Mouse (Mus musculus) layer of hippocampus, postnatal 25 days (tissue): ENCODE data around the gene Pcx. TPM values are rescaled to one million over a fixed set of nuclear protein-coding genes. Genes with fewer than 3 reads are reported as not detected.

Experiments
- DNase-seq, 2 experiments: peaks; one replicate each; pipeline ENCODE4 v3.0.0; 2022; ENCODE audit warnings: mixed read lengths in 2 of 2, low spot score in 1 of 2; ENCODE audit errors: extremely low spot score in 1 of 2
- total RNA-seq, 2 experiments: library from RNA; stranded (reverse); gene quantifications; 2 replicates each; pipeline ENCODE4 v1.2.3; 2021

Gene Pcx
- total RNA-seq, 2 experiments from 2014 or later: 66.6 to 70.6 TPM

DNA sequence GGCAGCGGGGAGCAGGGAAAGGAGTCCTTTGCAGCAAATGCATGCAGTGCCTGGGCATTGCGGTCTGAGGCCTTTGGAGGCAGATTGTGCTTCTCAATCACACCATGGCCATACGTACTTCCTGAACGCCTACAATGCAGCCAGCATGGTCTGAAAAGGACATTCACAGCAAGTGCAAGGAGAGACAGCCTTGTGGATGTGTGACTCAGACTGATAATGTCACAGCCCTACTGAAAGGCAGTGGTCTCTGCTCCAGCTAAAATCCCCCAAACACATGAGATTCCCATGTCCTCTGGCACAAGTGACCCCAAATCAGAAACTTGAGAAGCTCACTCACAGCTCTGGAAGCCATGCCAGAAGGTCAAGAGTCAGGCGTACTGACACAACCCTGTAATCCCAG is 14.5 kb upstream of the Pcx start:
- no peak for DNase-seq

DNA sequence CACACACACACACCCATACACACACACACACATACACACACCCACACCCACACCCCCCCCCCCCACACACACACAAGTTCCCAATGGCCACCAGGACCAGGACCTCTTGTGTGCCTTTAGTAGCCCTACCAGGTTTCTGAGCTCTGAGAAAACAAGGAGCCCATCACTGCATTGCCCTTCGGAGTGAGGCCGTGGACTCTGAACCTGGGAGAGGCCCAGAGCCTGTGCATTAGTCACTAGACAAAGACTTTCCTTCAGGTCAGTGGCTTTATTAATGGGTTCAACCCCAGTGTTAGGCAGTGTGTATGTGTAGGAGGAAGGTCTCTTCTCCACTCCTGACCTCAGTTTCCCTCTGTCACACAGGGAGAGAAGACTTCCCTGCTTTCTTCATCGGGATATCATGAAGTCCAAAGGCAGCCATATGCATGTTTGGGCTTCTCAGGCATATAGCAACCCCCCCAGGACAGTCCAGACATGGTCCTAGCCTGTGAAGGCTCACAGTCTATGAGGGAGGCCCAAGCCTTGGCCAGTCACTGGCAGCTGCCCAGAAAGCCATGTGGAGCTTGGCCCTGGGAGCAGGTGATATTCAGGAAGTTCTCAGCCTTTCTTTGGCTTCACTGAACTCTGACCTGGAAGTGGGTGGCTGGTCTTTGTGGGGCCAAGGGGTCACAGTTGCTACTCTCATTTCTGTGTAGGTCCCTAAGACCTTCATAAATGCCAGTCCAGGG is 13.6 kb upstream of the Pcx start:
- DNase-seq: no peak

DNA sequence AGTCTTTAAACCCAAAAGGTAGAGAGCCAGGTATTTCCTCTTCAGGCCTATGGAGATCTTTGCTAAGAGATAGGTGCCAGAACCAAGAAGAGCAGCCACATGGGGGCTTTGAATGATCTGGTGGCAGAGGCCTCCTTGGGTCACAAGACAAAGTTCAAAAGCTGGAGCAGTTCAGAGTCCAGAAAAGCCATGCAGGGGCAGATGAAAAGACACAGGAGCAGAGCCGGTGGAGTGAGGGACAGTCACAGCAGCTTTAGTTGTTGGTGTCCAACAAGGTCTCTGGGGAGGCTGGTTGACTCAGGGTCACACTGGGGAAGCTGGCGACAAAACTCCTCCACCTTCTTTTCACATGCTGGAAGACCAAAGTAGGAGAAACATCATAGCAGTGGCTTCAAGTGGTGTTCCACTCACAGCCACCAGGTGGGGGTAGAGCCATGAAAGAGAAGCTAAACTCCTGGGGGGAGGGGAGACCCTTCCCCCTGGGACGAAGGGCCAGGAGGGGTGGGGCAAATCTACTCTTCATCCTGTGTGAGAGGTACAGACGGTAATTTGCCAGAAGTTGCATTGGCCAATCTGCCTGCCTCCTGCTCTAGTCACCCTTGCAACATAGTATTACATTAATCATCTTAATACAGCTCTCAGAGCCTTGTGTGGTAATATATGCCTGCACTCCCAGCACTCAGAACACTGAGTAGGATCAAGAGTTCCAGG is 12.9 kb upstream of the Pcx start:
- peak; percentile 73 to 85 for DNase-seq

DNA sequence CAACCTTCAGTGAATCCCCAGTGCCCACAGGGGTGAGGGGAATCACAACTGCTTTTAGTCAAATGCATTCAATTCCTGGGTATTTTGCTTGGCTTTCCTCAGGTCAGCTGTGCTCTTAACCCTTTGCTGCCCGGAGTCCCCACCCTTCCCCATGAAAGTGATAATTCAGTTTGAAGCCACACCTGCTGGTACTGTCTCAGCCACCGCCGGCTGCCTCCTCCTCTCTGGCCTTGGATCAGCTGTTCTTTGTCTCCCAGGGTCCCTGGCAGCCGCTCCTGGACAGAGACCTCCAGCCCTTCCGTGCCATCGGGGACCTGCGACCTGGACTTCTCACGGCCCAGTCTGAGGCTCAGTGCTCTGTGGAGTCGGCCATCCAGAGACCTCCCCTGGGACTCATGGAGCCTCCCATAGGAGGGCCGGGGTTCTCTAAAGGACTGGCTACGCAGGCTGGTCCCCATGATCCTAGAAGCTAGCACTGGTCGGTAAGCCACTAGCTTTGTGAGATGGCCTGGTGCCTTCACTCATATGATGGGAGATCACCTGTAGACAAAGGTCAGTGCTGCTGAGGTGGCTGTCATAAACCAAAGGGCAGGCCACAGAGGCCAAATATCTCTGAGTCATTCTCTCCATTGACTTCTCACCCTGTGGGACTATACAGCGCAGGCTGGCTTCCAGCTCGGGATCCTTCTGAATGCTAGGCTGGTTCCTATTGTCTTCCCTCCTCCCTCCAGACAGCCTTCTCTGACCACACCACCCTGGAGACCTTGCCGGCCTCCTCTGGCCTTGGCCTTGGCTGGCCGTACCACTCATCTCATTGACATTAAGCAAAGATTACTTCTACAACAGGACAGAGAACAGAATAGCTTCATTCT is 12.0 kb upstream of the Pcx start, which contains the start of gene 2010003K11Rik:
2010003K11Rik (minus strand) TSS at position 522 of the 872 bp plus-strand sequence.
- no peak for DNase-seq

DNA sequence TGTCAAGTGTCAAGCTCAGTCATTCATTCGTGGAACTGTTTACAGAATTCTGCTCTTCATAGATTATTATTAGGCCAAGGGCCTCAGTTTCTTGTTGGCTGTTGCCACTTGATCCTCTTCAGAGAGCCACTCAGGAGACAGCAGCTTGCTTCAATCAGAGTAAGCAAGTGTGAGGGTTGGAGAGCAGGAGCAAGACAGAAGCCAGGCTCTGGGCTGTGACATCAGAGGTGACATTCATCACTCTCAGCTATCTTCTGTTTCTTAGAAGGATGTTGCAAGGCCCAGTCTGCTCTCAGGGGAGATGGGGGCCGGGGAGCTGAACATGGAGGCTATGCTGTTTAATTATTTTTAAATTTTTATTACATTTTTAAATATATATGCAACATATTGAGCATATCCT is 7.6 kb upstream of the Pcx start:
- DNase-seq: no peak

DNA sequence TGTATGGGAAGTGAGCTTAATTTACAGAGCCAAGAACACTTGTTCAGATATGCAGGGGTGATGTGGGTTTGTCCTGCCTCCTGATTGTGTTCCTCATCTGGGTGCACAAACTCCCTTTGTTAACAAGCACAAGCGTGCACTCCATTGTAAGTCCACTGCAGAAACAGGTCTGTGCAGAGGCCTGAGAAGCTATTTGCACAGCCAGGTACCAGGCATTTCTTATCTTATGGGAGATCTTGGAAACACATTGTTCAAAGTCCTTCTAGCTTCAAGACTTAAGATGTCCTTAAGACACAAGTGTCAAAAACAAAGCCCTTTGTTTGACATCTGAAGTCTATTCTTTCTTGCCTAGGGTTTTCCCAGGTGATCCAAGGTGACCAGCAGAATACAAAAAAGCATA is 5.4 kb upstream of the Pcx start:
- DNase-seq: no peak

DNA sequence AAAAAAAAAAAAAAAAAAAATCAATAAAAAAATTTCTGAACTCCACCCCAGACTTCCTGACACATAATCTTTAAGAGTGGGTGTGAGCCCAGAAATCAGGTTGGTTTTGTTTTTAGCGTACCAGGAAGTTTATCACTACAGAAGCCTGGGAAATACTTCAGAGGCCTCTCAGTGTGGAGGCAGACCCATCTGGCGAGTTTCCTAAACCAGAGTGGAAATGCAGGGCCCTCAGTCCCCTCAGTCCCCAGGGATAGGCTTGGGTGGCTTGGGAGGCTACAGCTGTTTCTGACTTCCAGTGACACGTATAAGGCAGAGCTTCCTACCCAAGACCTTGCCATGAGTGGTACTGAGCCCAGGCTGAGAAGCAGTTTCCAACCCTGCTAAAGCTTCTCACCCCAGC is 2.5 kb upstream of the Pcx start:
- no peak for DNase-seq

DNA sequence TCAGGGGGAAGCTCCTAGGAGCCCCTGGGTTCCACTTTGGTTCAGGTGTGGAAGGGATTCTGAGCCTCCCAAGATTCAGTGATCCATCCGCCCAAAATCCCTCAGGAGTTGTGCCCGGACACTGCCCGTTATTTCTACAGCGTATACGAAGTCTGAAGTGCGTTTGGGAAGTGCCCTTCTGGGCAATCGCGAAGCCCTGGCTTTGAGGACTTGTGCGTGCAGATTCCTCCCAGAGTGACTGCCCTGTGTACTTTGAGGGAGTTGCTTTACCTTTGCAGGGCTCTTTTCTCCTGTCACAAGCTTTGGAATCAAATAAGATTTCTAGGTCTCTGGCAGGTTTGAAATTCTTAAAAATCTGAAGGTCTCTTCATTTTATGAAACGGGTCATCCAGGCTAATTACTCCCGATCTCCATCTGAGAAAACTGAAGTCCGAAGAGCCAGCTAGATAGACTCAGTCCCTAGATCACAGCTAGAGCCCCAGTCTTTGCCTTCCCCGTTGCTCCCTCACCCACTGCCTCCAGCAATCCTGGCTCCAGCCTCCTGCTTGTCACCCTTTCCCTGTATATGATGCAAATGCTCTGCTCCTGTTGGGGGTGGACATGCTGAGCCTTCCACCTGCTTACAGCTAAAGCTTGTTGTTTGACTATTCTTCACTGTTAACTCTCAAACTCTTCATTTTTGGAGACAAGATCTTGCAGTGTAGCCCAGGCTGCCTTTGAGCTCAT is 1.0 kb downstream of the Pcx start:
- DNase-seq: no peak

DNA sequence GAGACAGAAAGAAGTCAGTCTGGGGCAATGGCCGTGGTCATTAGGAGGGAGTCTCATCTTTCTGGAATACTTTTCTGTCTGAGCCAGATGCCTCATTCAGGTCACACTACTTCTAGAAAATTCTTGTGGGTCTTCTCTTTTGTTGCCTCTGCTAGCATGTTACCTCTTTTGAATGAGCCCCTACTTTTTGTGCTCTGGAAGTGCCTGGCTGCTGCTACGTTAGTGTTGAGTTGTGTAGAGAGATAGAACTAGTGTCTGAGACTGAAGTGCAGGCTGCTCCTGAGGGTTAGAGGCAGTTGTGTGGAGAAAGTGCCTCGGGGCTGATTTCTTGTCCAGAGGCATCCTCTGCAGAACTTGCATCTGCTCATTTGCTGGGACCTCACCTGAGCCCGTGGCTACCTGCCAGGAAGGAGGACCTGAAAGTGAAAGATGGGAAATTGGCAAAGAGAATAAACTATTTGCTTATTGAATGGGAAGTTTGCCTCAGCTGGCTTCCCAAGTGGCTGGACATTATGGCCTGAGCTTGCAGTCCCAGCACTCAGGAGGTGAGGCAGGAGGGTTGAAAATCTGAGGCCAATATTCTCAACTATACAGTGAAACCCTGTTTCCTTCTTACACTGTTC is 3.1 kb downstream of the Pcx start:
- DNase-seq: no peak

DNA sequence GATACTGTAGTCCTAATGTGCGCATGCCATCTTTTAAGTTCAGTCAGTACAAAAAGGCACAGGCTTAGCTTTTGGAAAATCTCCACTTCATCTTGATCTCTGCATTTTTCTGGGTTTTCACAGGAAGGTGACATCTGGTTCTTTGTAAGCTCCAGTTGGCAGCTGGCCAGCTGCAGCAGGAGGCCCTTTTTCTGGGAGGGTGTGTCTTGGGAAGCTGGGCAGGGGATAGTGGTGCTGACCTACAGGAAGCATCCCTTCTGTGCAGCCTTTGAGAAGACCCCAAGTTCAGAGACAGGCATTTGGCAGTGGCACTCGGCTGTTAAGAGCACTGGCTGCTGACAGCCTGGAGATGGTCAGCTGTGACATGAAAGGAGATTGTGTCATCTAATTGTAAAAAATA is 5.5 kb downstream of the Pcx start:
- no peak for DNase-seq

DNA sequence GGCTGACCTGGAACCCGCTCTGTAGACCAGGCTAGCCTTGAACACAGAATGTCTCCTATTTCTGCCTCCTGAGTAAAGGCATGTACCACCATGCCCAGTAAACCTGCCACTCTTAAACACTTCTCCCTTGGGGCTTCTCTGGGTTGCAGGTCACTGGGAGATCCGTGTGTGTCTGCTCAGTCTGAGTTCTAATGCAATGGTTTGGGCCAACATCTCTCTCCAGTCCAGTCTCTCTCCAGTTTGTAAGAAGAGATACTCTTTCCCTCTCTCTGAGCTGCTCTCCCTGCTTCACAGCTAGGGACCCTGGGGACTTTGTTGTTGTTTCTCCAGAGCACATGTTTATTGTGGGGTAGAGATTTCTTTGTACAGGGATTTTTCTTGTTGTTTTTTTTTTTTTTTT is 6.0 kb downstream of the Pcx start:
- DNase-seq: no peak

DNA sequence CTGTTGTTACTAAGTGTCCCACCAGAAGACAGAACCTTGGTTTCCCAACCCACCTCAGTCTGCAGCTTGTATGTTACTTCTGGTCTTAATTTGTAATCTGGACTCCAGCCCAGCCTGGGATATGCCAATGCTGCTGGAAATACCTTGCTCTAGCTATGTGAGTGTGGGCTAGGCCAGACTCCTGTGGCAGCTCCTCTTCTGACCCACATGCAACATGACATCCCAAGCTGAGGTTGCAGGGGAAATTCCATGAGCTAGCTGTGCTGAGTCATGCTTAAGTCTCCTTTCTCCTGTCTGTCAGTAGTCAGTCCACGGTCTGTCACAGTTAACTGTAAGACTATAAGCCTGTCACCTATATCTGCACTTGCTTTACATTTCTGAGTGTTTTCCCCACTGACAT is 7.2 kb downstream of the Pcx start:
- DNase-seq: no peak

DNA sequence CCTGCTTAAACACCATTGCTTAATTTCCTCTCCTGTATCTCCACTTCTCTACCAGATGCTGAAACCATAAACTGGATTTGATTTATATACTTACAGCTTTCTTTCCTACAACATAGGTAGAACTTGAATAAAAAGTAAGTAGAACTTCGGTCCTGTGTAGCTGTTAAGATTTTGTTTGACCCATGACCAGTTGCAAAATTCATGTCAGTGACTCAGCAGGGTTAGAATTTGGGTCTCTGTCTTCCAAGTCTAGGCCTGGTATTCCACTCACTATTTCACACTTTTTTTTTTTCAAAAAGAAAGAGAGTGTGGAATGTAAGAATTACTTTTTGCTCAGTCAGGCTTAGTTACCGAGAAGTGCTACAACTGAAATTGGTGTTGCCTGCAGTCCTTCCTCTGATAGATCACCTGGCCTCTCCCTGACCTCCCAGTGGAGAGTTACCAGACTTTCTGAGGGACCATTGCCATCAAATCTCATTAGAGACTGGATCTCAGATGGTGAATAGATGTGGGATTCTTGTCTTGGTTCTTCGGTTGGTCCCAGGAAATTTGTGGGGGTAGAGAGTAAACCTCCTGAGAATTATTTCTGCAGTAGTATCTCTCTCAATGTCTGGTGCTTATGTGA is 11.3 kb downstream of the Pcx start:
- no peak for DNase-seq

DNA sequence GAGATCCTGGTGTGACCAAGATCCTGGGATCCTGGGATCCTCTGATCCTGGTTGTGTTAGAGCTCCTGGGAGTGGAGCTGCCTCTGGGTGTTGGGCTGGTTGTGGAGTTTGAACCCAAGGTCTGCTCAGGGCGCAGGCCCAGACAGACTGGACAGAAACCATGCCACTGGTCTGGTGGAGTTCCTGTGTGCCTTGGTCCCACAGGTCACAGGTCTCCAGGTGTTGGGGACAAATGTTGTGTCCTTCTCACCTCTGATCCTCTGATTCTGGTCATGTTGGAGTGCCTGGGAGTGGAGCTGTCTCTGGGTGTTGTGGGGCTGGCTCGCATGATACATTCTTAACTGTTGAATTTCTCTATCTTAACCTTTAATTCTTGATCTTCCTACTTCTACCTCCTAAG is 24.4 kb downstream of the Pcx start:
- no peak for DNase-seq

DNA sequence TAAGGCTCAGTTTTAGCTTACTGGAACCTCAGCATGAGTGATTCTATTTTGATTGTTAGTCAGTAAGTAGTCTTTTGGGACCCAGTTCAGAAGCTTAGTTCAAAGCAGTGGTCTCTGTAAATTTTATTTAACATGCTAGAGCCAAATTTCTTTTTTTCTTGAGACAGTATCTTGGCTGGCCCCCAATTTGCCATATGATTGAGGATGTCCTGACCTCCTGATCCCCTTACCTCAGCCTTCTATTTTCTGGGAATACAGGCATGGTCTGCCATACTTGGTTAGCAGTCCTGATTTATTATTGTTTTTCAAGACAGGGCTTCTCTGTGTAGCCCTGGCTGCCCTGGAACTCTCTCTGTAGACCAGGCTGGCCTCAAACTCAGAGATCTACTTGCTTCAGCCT is 25.6 kb downstream of the Pcx start:
- DNase-seq: no peak

DNA sequence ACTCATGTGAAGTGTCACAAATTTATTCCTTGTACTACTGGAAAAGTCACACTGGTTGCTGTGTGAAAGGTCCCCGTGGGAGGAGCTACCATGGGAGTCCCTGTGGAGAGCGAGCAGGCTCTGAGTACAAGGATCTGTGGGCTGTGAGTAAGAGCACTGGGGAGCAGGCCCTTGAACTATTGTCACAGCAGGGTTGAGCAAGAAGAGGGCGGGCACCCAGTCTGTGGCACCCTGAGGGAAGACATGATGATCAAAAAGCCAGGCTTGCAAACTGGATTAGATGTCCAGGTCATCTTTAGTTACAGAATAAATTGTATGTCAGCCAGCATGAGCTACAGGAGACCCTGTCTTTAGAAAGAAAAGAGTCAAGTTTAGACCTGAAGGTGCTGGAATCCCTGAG is 26.3 kb downstream of the Pcx start:
- no peak for DNase-seq

DNA sequence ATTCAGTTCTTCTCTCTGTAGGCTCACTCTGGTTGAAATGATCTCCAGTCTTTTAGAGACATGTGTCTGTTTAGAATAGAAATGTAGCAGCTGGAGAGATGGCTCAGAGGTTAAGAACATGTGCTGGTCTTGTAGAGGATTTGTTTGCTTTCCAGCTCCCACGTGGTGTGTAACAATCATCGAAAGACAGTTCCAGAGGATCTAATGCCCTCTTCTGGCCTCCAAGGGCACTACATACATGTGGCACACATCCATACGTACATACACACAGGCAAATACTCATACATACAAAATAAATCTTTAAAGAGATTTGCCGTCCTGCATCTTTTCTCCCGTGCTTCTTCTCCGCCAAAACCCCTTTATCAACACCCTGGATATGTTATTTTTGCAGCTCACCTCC is 30.0 kb downstream of the Pcx start:
- no peak for DNase-seq

DNA sequence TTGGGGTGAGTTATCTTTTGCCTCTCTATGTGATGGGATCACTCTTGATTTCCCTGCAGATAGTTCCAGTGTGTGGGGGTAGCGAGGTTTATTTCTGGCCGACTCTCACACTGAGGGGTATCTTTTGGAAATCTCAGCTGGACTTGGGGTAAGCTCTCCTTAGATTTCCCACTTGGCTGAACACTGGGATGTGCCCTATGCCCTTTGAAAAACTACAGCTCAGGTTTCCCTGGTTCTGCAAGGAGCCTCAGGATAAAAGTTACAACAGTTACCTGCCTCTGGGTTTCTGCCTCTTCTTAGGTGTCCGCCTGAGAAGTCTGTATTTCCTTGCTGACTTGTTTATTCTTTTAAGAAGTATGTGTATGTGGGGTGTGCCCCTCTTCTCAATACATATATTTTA is 30.7 kb downstream of the Pcx start:
- DNase-seq: no peak

DNA sequence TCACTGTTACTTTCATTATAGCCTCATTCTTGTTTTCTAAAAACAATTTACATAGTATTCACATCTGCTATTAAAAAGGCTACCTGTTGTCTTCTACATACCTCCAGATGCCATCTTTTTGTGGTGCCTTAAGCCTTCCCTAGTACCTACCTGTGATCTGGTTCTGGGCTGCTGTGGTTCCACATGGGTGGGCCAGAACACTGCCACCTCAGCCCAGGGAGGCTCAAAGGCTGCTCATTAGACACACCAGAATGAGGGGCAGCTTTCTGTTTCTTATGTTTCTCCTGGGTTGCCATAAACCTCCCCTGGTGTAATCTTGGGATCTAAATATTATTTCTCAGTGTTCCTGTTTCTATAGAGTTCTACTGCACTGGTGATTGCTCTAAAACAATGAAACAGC is 31.8 kb downstream of the Pcx start:
- no peak for DNase-seq

DNA sequence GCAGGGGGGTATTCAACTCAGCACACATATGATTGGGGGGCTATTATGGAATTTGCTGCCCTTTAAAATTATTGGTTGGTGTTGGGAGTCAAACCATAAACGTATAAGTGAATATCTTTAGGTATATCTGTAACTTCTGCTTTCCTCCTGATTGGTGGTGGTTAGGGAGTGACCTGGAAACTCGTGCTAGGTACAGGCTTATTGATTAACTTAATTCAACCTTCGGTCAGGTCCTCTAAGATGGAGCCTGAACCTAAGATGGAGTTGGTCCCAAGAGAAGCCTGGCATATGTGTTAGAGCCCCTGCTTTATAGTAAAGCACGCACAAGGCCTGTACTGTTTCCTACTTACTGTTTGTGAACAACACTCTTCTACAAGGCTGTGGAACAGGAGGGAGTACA is 34.8 kb downstream of the Pcx start:
- DNase-seq: no peak
